Comparison of ENCODE assay signal across 15 mouse cellular contexts in the genomic region with DNA sequence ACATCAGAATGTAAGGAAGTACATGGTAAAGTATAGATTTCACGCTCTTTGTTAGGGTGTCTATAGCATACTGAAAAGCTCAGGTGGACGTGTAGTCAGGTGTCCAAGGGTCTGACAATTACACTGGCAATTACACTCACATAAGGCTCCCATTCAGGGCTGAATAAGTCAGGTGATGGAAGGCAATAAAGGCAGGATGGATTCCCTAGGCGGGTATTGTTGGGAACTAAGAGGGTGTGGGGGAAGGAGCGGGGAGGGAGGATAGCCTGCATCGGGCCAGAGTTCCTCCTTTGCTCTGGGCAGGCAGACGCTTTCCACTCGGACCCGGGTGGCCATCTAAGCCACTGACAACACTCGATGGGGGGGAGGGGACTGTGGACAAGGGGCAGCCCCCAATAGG. TPM values are rescaled to one million over a fixed set of nuclear protein-coding genes. Genes with fewer than 3 reads are reported as not detected.
DNase-seq lines count a peak whose midpoint lies in the region; ATAC-seq and TF ChIP-seq lines count a peak whose summit lies in the region.
"Had no signal": no experiment of that assay in that cellular context is flagged by ENCODE, and none has a peak within 500 bp of the region (broad histone marks: within the 10 kb centered on the region; RNA-seq: fewer than 3 reads in every experiment).

No protein-coding gene starts in this region.

- no peak overlapping the region for H3K4me3 ChIP-seq in embryonic facial prominence, embryonic 14.5 days (ENCODE audit: low read depth, low read length)
- no peak overlapping the region for H3K4me3 ChIP-seq in hindbrain, embryonic 14.5 days (replicated peaks; ENCODE audit: low read length)
- H3K4me3 ChIP-seq in midbrain, embryonic 16.5 days (ENCODE audit: low read depth, low read length), result no peak overlapping the region
- H3K4me3 ChIP-seq in kidney, embryonic 14.5 days (ENCODE audit: low read length), result no peak overlapping the region
- H3K4me3 ChIP-seq in gastrocnemius, adult 2 months, result no peak overlapping the region
- H3K4me3 ChIP-seq: heart, embryonic 10.5 days; layer of hippocampus, adult 2 months; liver, embryonic 13.5 days; megakaryocyte, embryonic 14.5 days had no signal

- H3K9ac ChIP-seq in embryonic facial prominence, embryonic 14.5 days (ENCODE audit: low read depth, low read length), result no peak overlapping the region
- no peak overlapping the region for H3K9ac ChIP-seq in hindbrain, embryonic 14.5 days
- no peak overlapping the region for H3K9ac ChIP-seq in midbrain, embryonic 16.5 days (ENCODE audit: low read depth, low read length)
- H3K9ac ChIP-seq in kidney, embryonic 14.5 days (ENCODE audit: low read depth, low read length), result no peak overlapping the region
- H3K9ac ChIP-seq: liver, embryonic 13.5 days had no signal

- peak; percentile 29 for DNase-seq in R1 (ENCODE audit: low read depth, low spot score)
- no peak for DNase-seq in embryonic facial prominence, embryonic 14.5 days (ENCODE audit: low spot score)
- DNase-seq in hindbrain, embryonic 14.5 days (ENCODE audit: low spot score), result no peak
- no peak for DNase-seq in heart, adult 8-10 months (ENCODE audit: low spot score)
- DNase-seq in right cerebral cortex, postnatal 36 days (ENCODE audit: low spot score in 2 of 2), result no peak
- no peak for DNase-seq in gastrocnemius, adult 2 months
- DNase-seq: kidney, adult 18-20 months; liver, embryonic 13.5 days; thymus, postnatal 4 days had no signal

- peak; percentile 58; the same call in 1 of the 2 replicates for ATAC-seq in embryonic facial prominence, embryonic 14.5 days (ENCODE audit: low read depth)
- peak; percentile 51; the same call in 1 of the 2 replicates for ATAC-seq in hindbrain, embryonic 14.5 days (ENCODE audit: low FRiP score)
- peak; percentile 63 for ATAC-seq in midbrain, embryonic 16.5 days
- no peak for ATAC-seq in kidney, embryonic 14.5 days (ENCODE audit: low FRiP score, low TSS enrichment)

- no peaks in the 10 kb centered on the region for H3K36me3 ChIP-seq in embryonic facial prominence, embryonic 14.5 days (ENCODE audit: control insufficient read depth, insufficient read depth, low read length)
- no peaks in the 10 kb centered on the region for H3K36me3 ChIP-seq in hindbrain, embryonic 14.5 days (replicated peaks; ENCODE audit: control insufficient read depth, insufficient read depth)
- H3K36me3 ChIP-seq in midbrain, embryonic 16.5 days (ENCODE audit: control insufficient read depth, insufficient read depth, low read length), result no peaks in the 10 kb centered on the region
- H3K36me3 ChIP-seq in kidney, embryonic 14.5 days (ENCODE audit: control insufficient read depth, insufficient read depth, low read length), result no peaks in the 10 kb centered on the region
- H3K36me3 ChIP-seq: heart, embryonic 10.5 days; liver, embryonic 13.5 days had no signal

- H3K27me3 ChIP-seq in embryonic facial prominence, embryonic 14.5 days (replicated peaks; ENCODE audit: control insufficient read depth, insufficient read depth, low read length), result no peaks in the 10 kb centered on the region
- H3K27me3 ChIP-seq in hindbrain, embryonic 14.5 days (ENCODE audit: control insufficient read depth, insufficient read depth, low read length), result no peaks in the 10 kb centered on the region
- H3K27me3 ChIP-seq in midbrain, embryonic 16.5 days (ENCODE audit: control insufficient read depth, insufficient read depth, low read depth, low read length), result no peaks in the 10 kb centered on the region
- H3K27me3 ChIP-seq in kidney, embryonic 14.5 days (ENCODE audit: control insufficient read depth, insufficient read depth, low read length), result no peaks in the 10 kb centered on the region
- H3K27me3 ChIP-seq: CH12.LX; liver, embryonic 13.5 days; megakaryocyte, embryonic 14.5 days had no signal

- no peaks in the 10 kb centered on the region for H3K4me1 ChIP-seq in embryonic facial prominence, embryonic 14.5 days (ENCODE audit: control insufficient read depth, insufficient read depth, low read length)
- peaks cover 10% of the 10 kb centered on the region; the same call in 1 of the 2 replicates for H3K4me1 ChIP-seq in hindbrain, embryonic 14.5 days (replicated peaks; ENCODE audit: control insufficient read depth, insufficient read depth, low read length)
- peaks cover 5% of the 10 kb centered on the region for H3K4me1 ChIP-seq in midbrain, embryonic 16.5 days (ENCODE audit: control insufficient read depth, insufficient read depth, low read length)
- H3K4me1 ChIP-seq in kidney, embryonic 14.5 days (ENCODE audit: control insufficient read depth, insufficient read depth, low read length), result no peaks in the 10 kb centered on the region
- H3K4me1 ChIP-seq: liver, embryonic 13.5 days had no signal

- TF ChIP-seq CTCF in gastrocnemius, adult 2 months (IDR thresholded peaks at IDR 0.05), result no peak

- intact Hi-C loops in gastrocnemius, adult 2 months (cut with DNase I), result no loop called here

- 49% methylated on average over 9 of the region's 9 CpGs for WGBS in embryonic facial prominence, embryonic 14.5 days
- 14% methylated on average over 9 of the region's 9 CpGs for WGBS in hindbrain, embryonic 14.5 days
- WGBS in midbrain, embryonic 16.5 days, result 24% methylated on average over 9 of the region's 9 CpGs
- WGBS in kidney, embryonic 14.5 days, result 39% methylated on average over 9 of the region's 9 CpGs

- no peaks in the 10 kb centered on the region for H3K9me3 ChIP-seq in embryonic facial prominence, embryonic 14.5 days (ENCODE audit: control insufficient read depth, low read length)
- no peaks in the 10 kb centered on the region for H3K9me3 ChIP-seq in hindbrain, embryonic 14.5 days (ENCODE audit: control insufficient read depth, low read length)
- H3K9me3 ChIP-seq in midbrain, embryonic 16.5 days (replicated peaks; ENCODE audit: control insufficient read depth, low read length, poor library complexity, severe bottlenecking), result no peaks in the 10 kb centered on the region
- no peaks in the 10 kb centered on the region for H3K9me3 ChIP-seq in kidney, embryonic 14.5 days (ENCODE audit: control insufficient read depth, low read length)
- H3K9me3 ChIP-seq: heart, embryonic 10.5 days; liver, embryonic 13.5 days; megakaryocyte, embryonic 14.5 days had no signal

- no peak overlapping the region for H3K4me2 ChIP-seq in embryonic facial prominence, embryonic 14.5 days (ENCODE audit: low read depth, low read length)
- no peak overlapping the region for H3K4me2 ChIP-seq in hindbrain, embryonic 14.5 days (replicated peaks)
- no peak overlapping the region for H3K4me2 ChIP-seq in midbrain, embryonic 16.5 days (ENCODE audit: low read length)
- no peak overlapping the region for H3K4me2 ChIP-seq in kidney, embryonic 14.5 days (replicated peaks; ENCODE audit: low read depth, low read length)
- H3K4me2 ChIP-seq: liver, embryonic 13.5 days had no signal

- H3K27ac ChIP-seq in embryonic facial prominence, embryonic 14.5 days (replicated peaks; ENCODE audit: low read depth, low read length), result no peak overlapping the region
- H3K27ac ChIP-seq in hindbrain, embryonic 14.5 days, result peak overlapping the region; percentile 62
- peak overlapping the region; percentile 31; the same call in 1 of the 2 replicates for H3K27ac ChIP-seq in midbrain, embryonic 16.5 days (ENCODE audit: low read length)
- H3K27ac ChIP-seq in kidney, embryonic 14.5 days (ENCODE audit: low read depth, low read length), result no peak overlapping the region
- H3K27ac ChIP-seq in gastrocnemius, adult 2 months, result no peak overlapping the region
- H3K27ac ChIP-seq: heart, embryonic 10.5 days; layer of hippocampus, adult 2 months; liver, embryonic 13.5 days had no signal

RNA-seq across cellular contexts. Expression of gene Paqr8, which starts 22.4 kb away (rescaled TPM):
- 6.1 and 7.2 TPM in 2 replicates for polyA plus RNA-seq in embryonic facial prominence, embryonic 14.5 days (2014; fragmentation: Nextera tagmentation; extraction: Ambion mirVana)
- 39.9 and 43.5 TPM in 2 replicates for polyA plus RNA-seq in hindbrain, embryonic 14.5 days (2014; fragmentation: Nextera tagmentation; extraction: Ambion mirVana)
- 33.7 and 34.1 TPM in 2 replicates for polyA plus RNA-seq in midbrain, embryonic 16.5 days (2015; fragmentation: Nextera tagmentation; extraction: Ambion mirVana)
- polyA plus RNA-seq in kidney, embryonic 14.5 days (2014; fragmentation: Nextera tagmentation; extraction: Ambion mirVana), result 2.5 and 5.1 TPM in 2 replicates
- 1 to 10 TPM; 1.2 to 1.8 (median 1.5) TPM for total RNA-seq in heart, adult 8-10 months (2022)
- total RNA-seq in gastrocnemius, adult 2 months (2021), result under 1 TPM; 0.36 to 0.73 TPM

RNA-seq across cellular contexts. Expression of gene Mcm3, which starts 47.9 kb away (rescaled TPM):
- polyA plus RNA-seq in embryonic facial prominence, embryonic 14.5 days (2014; fragmentation: Nextera tagmentation; extraction: Ambion mirVana), result 114 and 131 TPM in 2 replicates
- polyA plus RNA-seq in hindbrain, embryonic 14.5 days (2014; fragmentation: Nextera tagmentation; extraction: Ambion mirVana), result 20.4 and 23.8 TPM in 2 replicates
- 12.2 and 19.0 TPM in 2 replicates for polyA plus RNA-seq in midbrain, embryonic 16.5 days (2015; fragmentation: Nextera tagmentation; extraction: Ambion mirVana)
- polyA plus RNA-seq in kidney, embryonic 14.5 days (2014; fragmentation: Nextera tagmentation; extraction: Ambion mirVana), result 180 and 185 TPM in 2 replicates
- total RNA-seq in heart, adult 8-10 months (2022), result 1 to 10 TPM; 3.2 to 4.3 (median 3.9) TPM
- total RNA-seq in gastrocnemius, adult 2 months (2021), result 1 to 10 TPM; 2.6 to 3.0 TPM

Comparison
In these comparisons a context has a peak if more than half of its experiments do, and no peak if none do; other contexts are left out.
1. H3K27ac ChIP-seq: peak in hindbrain, embryonic 14.5 days (single experiment) and midbrain, embryonic 16.5 days (single experiment); none in embryonic facial prominence, embryonic 14.5 days (single experiment), kidney, embryonic 14.5 days (single experiment) and gastrocnemius, adult 2 months (single experiment).